Mouse (Mus musculus): ENCODE measurements around the gene Tapt1. TPM values are rescaled to one million over a fixed set of nuclear protein-coding genes. Genes with fewer than 3 reads are reported as not detected.

Tapt1 gene
- total and polyA plus RNA-seq, 2 experiments, result 34.8 to 68.6 TPM

DNA sequence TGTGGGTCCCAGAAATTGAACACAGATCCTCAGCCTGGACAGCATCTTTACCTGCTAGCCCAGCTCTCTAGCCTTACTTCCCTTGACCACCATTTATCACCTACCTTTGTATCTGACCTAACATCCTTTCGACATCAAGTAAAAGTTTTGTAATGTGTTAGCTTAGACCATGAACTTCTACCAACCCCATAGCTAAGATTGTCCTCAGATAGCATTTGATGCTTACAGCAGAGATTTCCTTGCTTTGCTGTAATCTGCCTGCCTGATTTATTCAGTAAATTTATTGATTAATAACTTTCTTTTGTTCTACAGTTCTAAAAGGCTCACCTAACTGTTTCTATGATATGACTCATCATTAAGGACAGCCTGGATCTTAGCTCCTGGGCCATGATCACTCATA lies 15.3 kb upstream of the Tapt1 start:
- H3K4me1 ChIP-seq (ENCODE audit: control insufficient read depth, insufficient read depth, low read length), result peaks cover 31% of the 10 kb centered on the region
- DNase-seq (ENCODE audit: extremely low read depth, low read depth, low spot score), result peak; percentile 93
- H3K27me3 ChIP-seq (ENCODE audit: control insufficient read depth, insufficient read depth, low read length), result no peaks in the 10 kb centered on the region
- WGBS, result 29% methylated on average over 1 of the region's 1 CpGs
- no peak overlapping the region for H3K9ac ChIP-seq (ENCODE audit: low read depth, low read length)
- no peaks in the 10 kb centered on the region for H3K36me3 ChIP-seq (ENCODE audit: control insufficient read depth, insufficient read depth, low read length)
- TF ChIP-seq POLR2A (IDR thresholded peaks at IDR 0.05; ENCODE audit: extremely low read depth, insufficient read depth, low read length) (no peak), CTCF (IDR thresholded peaks at IDR 0.05; ENCODE audit: low read depth, low read length) (no peak)
- H3K79me2 ChIP-seq (ENCODE audit: control insufficient read depth, insufficient read depth, low read length), result no peaks in the 10 kb centered on the region
- H3K4me3 ChIP-seq (ENCODE audit: insufficient read depth, low read depth, low read length), result no peak overlapping the region
- H3K27ac ChIP-seq (replicated peaks; ENCODE audit: insufficient read depth, low read depth, low read length), result peak overlapping the region; percentile 84

DNA sequence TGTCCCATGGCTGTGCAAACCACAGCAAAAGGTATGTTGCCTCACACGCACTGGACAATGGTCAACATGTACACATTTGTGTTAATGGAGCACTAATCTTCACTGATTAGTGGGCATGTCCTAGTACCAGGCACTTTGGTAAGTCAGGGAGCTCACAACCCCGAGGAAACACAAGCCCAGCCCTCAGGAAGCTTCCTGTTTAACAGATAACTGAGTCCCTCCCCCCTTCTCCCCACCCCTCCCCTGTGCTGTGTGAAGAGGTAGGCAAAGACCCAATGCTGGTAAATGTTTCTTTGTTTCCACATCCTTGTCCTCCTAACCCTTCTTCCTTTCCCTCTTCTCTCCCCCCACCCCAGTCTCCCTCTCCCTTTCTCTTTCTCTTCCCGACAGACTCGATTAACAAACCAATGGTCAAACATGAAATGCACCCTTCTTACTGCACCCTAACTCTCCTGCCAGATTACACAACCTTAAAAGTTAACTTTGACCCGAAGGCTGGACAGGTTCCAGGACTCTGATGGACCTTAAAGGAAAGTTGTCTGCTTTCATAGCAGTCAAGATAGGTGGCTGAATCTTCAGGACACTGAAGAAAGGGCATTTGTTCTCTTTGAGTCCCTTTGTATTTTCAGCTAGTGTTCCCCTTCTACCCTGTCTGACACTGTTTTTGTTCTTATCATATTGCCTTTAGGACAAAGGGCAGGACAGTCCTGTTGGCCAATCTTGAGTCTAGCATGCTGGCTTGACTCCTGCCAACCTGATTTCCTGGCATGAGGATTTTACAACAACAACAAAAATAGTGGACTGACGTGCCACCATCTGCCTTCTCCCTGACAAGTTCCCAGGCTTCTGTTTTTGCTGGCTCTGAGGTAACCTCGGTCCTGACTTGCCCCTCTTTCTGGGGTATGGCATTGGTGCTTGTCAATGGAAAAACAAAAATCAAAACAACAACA lies 13.0 kb upstream of the Tapt1 start:
- Histone ChIP-seq H3K4me3 (ENCODE audit: insufficient read depth, low read depth, low read length) (peak overlapping the region; percentile 35), H3K79me2 (ENCODE audit: control insufficient read depth, insufficient read depth, low read length) (0 out of 2 replicates have a peak, but pooled peaks cover 3% of the 10 kb centered on the region), H3K9ac (ENCODE audit: low read depth, low read length) (peak overlapping the region; percentile 40), H3K27ac (replicated peaks; ENCODE audit: insufficient read depth, low read depth, low read length) (peak overlapping the region; percentile 92), H3K27me3 (ENCODE audit: control insufficient read depth, insufficient read depth, low read length) (no peaks in the 10 kb centered on the region), H3K36me3 (ENCODE audit: control insufficient read depth, insufficient read depth, low read length) (no peaks in the 10 kb centered on the region), H3K4me1 (ENCODE audit: control insufficient read depth, insufficient read depth, low read length) (peaks cover 32% of the 10 kb centered on the region)
- 11% methylated on average over 7 of the region's 7 CpGs for WGBS
- peak; percentile 99 for DNase-seq (ENCODE audit: extremely low read depth, low read depth, low spot score)
- TF ChIP-seq CTCF (IDR thresholded peaks at IDR 0.05; ENCODE audit: low read depth, low read length) (no peak), POLR2A (IDR thresholded peaks at IDR 0.05; ENCODE audit: extremely low read depth, insufficient read depth, low read length) (no peak)

DNA sequence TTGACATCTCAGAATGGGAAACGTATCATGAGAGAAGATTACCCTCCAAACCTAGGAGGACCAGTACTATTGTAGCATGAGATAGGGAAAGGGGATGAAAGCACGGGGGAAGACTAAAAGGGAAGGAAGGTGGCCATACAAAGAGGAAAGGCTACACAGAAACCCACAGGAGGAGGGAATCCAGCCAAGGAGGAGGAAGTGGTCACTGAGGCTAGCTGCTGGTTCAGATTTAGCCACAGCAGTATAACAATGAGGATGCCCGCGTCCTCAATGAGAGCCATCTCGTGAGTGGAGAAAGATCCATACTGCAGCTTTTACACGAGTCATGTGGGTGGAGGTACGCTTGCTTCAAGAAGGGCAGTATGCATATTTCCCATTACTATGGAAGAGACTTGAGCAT lies 11.8 kb upstream of the Tapt1 start:
- 0 out of 2 replicates have a peak, but pooled peaks cover 3% of the 10 kb centered on the region for H3K79me2 ChIP-seq (ENCODE audit: control insufficient read depth, insufficient read depth, low read length)
- H3K27me3 ChIP-seq (ENCODE audit: control insufficient read depth, insufficient read depth, low read length), result no peaks in the 10 kb centered on the region
- DNase-seq (ENCODE audit: extremely low read depth, low read depth, low spot score), result no peak
- TF ChIP-seq POLR2A (IDR thresholded peaks at IDR 0.05; ENCODE audit: extremely low read depth, insufficient read depth, low read length) (no peak), CTCF (IDR thresholded peaks at IDR 0.05; ENCODE audit: low read depth, low read length) (no peak)
- peaks cover 26% of the 10 kb centered on the region for H3K4me1 ChIP-seq (ENCODE audit: control insufficient read depth, insufficient read depth, low read length)
- H3K36me3 ChIP-seq (ENCODE audit: control insufficient read depth, insufficient read depth, low read length), result no peaks in the 10 kb centered on the region
- H3K4me3 ChIP-seq (ENCODE audit: insufficient read depth, low read depth, low read length), result no peak overlapping the region
- 86% methylated on average over 7 of the region's 7 CpGs for WGBS
- no peak overlapping the region for H3K9ac ChIP-seq (ENCODE audit: low read depth, low read length)
- H3K27ac ChIP-seq (replicated peaks; ENCODE audit: insufficient read depth, low read depth, low read length), result no peak overlapping the region

DNA sequence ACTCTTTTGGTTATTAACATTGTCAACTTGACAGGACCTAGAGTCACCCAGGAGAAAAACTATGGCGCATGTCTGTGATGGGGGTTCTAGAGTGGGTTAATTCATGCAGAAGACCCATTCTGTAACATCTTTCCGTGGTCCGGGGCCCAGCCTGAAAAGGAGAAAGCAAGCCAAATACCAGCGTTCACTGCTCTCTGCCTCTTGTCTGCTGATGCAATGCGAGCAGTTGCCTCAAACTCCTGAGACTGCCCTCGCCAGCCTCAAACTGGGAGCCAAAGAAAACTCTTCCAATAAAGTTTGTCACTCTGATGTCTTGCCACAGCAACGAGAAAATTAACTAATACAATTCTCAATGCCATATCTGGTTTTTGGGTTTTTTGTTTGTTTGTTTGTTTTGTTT lies 8.2 kb upstream of the Tapt1 start:
- Histone ChIP-seq H3K9ac (ENCODE audit: low read depth, low read length) (no peak overlapping the region), H3K79me2 (ENCODE audit: control insufficient read depth, insufficient read depth, low read length) (0 out of 2 replicates have a peak, but pooled peaks cover 3% of the 10 kb centered on the region), H3K27ac (replicated peaks; ENCODE audit: insufficient read depth, low read depth, low read length) (peak overlapping the region; percentile 54; the same call in 1 of the 2 replicates), H3K27me3 (ENCODE audit: control insufficient read depth, insufficient read depth, low read length) (no peaks in the 10 kb centered on the region), H3K4me3 (ENCODE audit: insufficient read depth, low read depth, low read length) (no peak overlapping the region), H3K4me1 (ENCODE audit: control insufficient read depth, insufficient read depth, low read length) (peaks cover 9% of the 10 kb centered on the region; the same call in 1 of the 2 replicates), H3K36me3 (ENCODE audit: control insufficient read depth, insufficient read depth, low read length) (no peaks in the 10 kb centered on the region)
- TF ChIP-seq CTCF (IDR thresholded peaks at IDR 0.05; ENCODE audit: low read depth, low read length), result no peak
- TF ChIP-seq POLR2A (IDR thresholded peaks at IDR 0.05; ENCODE audit: extremely low read depth, insufficient read depth, low read length), result no peak
- DNase-seq (ENCODE audit: extremely low read depth, low read depth, low spot score), result peak; percentile 82
- 37% methylated on average over 7 of the region's 7 CpGs for WGBS

DNA sequence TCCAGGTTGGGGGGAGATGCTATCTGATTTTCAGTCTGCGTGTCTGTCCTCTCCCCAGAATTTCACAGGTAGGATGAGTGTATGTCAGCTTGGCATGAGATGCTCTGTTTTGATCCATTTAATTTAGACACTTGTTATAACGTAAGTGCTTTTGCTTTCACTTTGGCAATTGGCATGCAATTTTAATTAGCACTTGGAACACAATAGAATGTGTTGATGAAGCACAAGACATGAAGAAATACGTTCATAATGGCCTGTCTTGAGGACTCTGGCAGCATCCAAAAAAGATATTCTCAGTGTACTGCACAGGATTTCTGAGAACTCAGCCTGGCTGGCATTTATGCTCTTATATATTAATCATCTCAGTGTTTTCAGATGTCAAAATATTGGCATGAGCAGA lies 7.5 kb upstream of the Tapt1 start:
- 72% methylated on average over 3 of the region's 3 CpGs for WGBS
- TF ChIP-seq CTCF (IDR thresholded peaks at IDR 0.05; ENCODE audit: low read depth, low read length), result no peak
- no peak for TF ChIP-seq POLR2A (IDR thresholded peaks at IDR 0.05; ENCODE audit: extremely low read depth, insufficient read depth, low read length)
- Histone ChIP-seq H3K79me2 (ENCODE audit: control insufficient read depth, insufficient read depth, low read length) (0 out of 2 replicates have a peak, but pooled peaks cover 3% of the 10 kb centered on the region), H3K36me3 (ENCODE audit: control insufficient read depth, insufficient read depth, low read length) (no peaks in the 10 kb centered on the region), H3K27ac (replicated peaks; ENCODE audit: insufficient read depth, low read depth, low read length) (no peak overlapping the region), H3K9ac (ENCODE audit: low read depth, low read length) (no peak overlapping the region), H3K4me1 (ENCODE audit: control insufficient read depth, insufficient read depth, low read length) (peaks cover 5% of the 10 kb centered on the region; the same call in 1 of the 2 replicates), H3K4me3 (ENCODE audit: insufficient read depth, low read depth, low read length) (no peak overlapping the region), H3K27me3 (ENCODE audit: control insufficient read depth, insufficient read depth, low read length) (no peaks in the 10 kb centered on the region)
- no peak for DNase-seq (ENCODE audit: extremely low read depth, low read depth, low spot score)
